Mouse (Mus musculus): ENCODE data around the gene Plppr2. TPM values are rescaled to one million over a fixed set of nuclear protein-coding genes. Genes with fewer than 3 reads are reported as not detected.
A peak's percentile ranks its signal among the peaks of the same experiment; 100 is the strongest.

The Plppr2 gene
- total and polyA plus RNA-seq, 3 experiments: 0.44 to 5.8 (median 5.3) TPM

- no peaks in the 10 kb centered on the region for H3K9me3 ChIP-seq (replicated peaks)
- TF ChIP-seq GATA1 (IDR thresholded peaks at IDR 0.05; ENCODE audit: borderline replicate concordance, low read length): no peak
- no peak for TF ChIP-seq GATA2 (IDR thresholded peaks at IDR 0.05; ENCODE audit: borderline replicate concordance, low read depth, low read length)
- no peaks in the 10 kb centered on the region for H3K27me3 ChIP-seq (ENCODE audit: insufficient read depth, low read length)
- H3K36me3 ChIP-seq (replicated peaks): peaks cover 45% of the 10 kb centered on the region
- H3K4me3 ChIP-seq (ENCODE audit: low read depth, low read length): no peak overlapping the region
- H3K4me1 ChIP-seq (ENCODE audit: insufficient read depth, low read depth, low read length): peaks cover 46% of the 10 kb centered on the region
- no peak for ATAC-seq (ENCODE audit: extremely low read depth, insufficient number of reproducible peaks, low FRiP score, poor library complexity, severe bottlenecking)
- no peak for DNase-seq (ENCODE audit: low spot score)
Observed at GRCm38 (mm10) chr9:21923490-21924098, 13.2 kb upstream of the Plppr2 start.

DNA sequence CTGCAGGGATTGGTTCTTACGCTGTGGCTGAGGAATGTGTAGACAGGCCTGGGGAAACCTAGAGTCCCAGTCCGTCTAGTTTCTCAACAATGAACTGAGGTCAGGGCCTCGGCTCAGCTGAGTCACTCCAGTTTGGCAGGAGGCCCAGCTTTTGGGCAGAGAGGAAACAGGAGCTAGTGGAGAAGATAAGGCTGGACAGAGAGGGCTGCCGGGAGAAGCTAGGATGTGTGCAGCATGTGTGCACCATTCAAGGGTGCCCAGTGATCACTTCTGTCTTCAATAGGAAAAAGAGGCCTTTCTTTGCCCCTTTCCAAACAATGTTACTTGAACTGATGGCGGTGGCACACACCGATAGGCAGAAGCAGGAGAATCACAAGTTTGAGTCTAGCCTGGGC lies 12.7 kb upstream of the Plppr2 start:
- ATAC-seq (ENCODE audit: extremely low read depth, insufficient number of reproducible peaks, low FRiP score, poor library complexity, severe bottlenecking) (peak; percentile 47), DNase-seq (ENCODE audit: low spot score) (peak; percentile 26)
- peaks cover 42% of the 10 kb centered on the region for H3K4me1 ChIP-seq (ENCODE audit: insufficient read depth, low read depth, low read length)
- H3K9me3 ChIP-seq (replicated peaks): no peaks in the 10 kb centered on the region
- H3K4me3 ChIP-seq (ENCODE audit: low read depth, low read length): no peak overlapping the region
- TF ChIP-seq GATA2 (IDR thresholded peaks at IDR 0.05; ENCODE audit: borderline replicate concordance, low read depth, low read length) (no peak), TAL1 (conservative IDR thresholded peaks at IDR 0.05; ENCODE audit: low read depth, low read length) (no peak), POLR2AphosphoS5 (IDR thresholded peaks at IDR 0.05; ENCODE audit: insufficient replicate concordance, low read depth, low read length) (no peak), GATA1 (IDR thresholded peaks at IDR 0.05; ENCODE audit: borderline replicate concordance, low read length) (no peak), CTCF (IDR thresholded peaks at IDR 0.05; ENCODE audit: low read depth, low read length) (no peak)
- no peaks in the 10 kb centered on the region for H3K27me3 ChIP-seq (ENCODE audit: insufficient read depth, low read length)
- H3K36me3 ChIP-seq (replicated peaks): peaks cover 45% of the 10 kb centered on the region

- ATAC-seq (ENCODE audit: extremely low read depth, insufficient number of reproducible peaks, low FRiP score, poor library complexity, severe bottlenecking) (no peak), DNase-seq (ENCODE audit: low spot score) (no peak)
- Histone ChIP-seq H3K9me3 (replicated peaks) (no peaks in the 10 kb centered on the region), H3K27me3 (ENCODE audit: insufficient read depth, low read length) (no peaks in the 10 kb centered on the region), H3K4me3 (ENCODE audit: low read depth, low read length) (no peak overlapping the region), H3K4me1 (ENCODE audit: insufficient read depth, low read depth, low read length) (peaks cover 42% of the 10 kb centered on the region), H3K36me3 (replicated peaks) (peaks cover 45% of the 10 kb centered on the region)
- TF ChIP-seq POLR2AphosphoS5 (IDR thresholded peaks at IDR 0.05; ENCODE audit: insufficient replicate concordance, low read depth, low read length) (no peak), TAL1 (conservative IDR thresholded peaks at IDR 0.05; ENCODE audit: low read depth, low read length) (no peak), CTCF (IDR thresholded peaks at IDR 0.05; ENCODE audit: low read depth, low read length) (no peak)
Observed at GRCm38 (mm10) chr9:21925034-21925433, 11.8 kb upstream of the Plppr2 start.

DNA sequence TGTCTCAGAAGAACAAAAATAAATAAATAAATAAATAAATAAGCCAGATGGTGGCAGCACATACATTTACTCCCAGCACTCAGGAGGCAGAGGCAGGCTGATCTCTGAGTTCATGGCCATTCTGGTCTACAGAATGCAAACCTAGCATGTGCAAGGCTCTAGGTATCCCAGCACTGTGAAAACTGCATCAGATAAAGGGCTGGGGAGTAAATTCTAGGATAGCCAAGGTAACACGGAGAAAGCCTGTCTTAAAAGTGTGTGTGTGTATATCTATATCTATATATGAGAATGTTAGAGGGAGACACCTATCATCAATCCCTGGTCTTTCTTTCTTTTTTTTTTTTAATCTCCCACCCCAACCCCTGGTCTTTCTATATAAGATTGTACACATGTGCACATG lies 11.3 kb upstream of the Plppr2 start:
- no peak for DNase-seq (ENCODE audit: low spot score)
- Histone ChIP-seq H3K36me3 (replicated peaks) (peaks cover 44% of the 10 kb centered on the region), H3K27me3 (ENCODE audit: insufficient read depth, low read length) (no peaks in the 10 kb centered on the region), H3K9me3 (replicated peaks) (no peaks in the 10 kb centered on the region), H3K4me1 (ENCODE audit: insufficient read depth, low read depth, low read length) (peaks cover 42% of the 10 kb centered on the region), H3K4me3 (ENCODE audit: low read depth, low read length) (no peak overlapping the region)
- ATAC-seq (ENCODE audit: extremely low read depth, insufficient number of reproducible peaks, low FRiP score, poor library complexity, severe bottlenecking): no peak
- TF ChIP-seq GATA2 (IDR thresholded peaks at IDR 0.05; ENCODE audit: borderline replicate concordance, low read depth, low read length): no peak
- TF ChIP-seq TAL1 (conservative IDR thresholded peaks at IDR 0.05; ENCODE audit: low read depth, low read length): no peak
- TF ChIP-seq GATA1 (IDR thresholded peaks at IDR 0.05; ENCODE audit: borderline replicate concordance, low read length): no peak
- TF ChIP-seq POLR2AphosphoS5 (IDR thresholded peaks at IDR 0.05; ENCODE audit: insufficient replicate concordance, low read depth, low read length): no peak
- no peak for TF ChIP-seq CTCF (IDR thresholded peaks at IDR 0.05; ENCODE audit: low read depth, low read length)

DNA sequence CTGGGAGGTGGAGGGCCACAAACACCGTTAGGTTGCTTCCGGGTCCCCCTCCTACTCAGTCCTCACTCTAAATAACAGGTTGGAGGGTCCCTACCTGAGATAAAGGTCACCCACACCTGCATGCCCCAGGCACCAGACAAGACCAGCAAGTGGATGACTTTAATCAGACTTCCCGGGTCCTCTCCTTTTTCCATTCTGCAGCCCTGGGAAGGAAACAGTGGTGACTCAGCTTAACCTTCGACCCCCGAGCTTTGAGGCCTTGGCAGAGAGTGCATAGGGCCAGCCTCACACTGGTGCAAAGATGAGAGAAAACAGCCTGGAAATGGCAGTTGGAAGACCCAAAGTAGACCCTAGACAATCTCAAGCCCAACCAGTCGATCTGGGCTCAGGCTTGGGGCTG lies 10.7 kb upstream of the Plppr2 start:
- H3K27me3 ChIP-seq (ENCODE audit: insufficient read depth, low read length): no peaks in the 10 kb centered on the region
- H3K4me1 ChIP-seq (ENCODE audit: insufficient read depth, low read depth, low read length): peaks cover 42% of the 10 kb centered on the region
- H3K9me3 ChIP-seq (replicated peaks): no peaks in the 10 kb centered on the region
- no peak overlapping the region; the same call in 1 of the 2 replicates for H3K4me3 ChIP-seq (ENCODE audit: low read depth, low read length)
- TF ChIP-seq GATA1 (IDR thresholded peaks at IDR 0.05; ENCODE audit: borderline replicate concordance, low read length) (no peak), CTCF (IDR thresholded peaks at IDR 0.05; ENCODE audit: low read depth, low read length) (no peak), TAL1 (conservative IDR thresholded peaks at IDR 0.05; ENCODE audit: low read depth, low read length) (no peak), GATA2 (IDR thresholded peaks at IDR 0.05; ENCODE audit: borderline replicate concordance, low read depth, low read length) (no peak), POLR2AphosphoS5 (IDR thresholded peaks at IDR 0.05; ENCODE audit: insufficient replicate concordance, low read depth, low read length) (no peak)
- ATAC-seq (ENCODE audit: extremely low read depth, insufficient number of reproducible peaks, low FRiP score, poor library complexity, severe bottlenecking): no peak
- H3K36me3 ChIP-seq (replicated peaks): peaks cover 38% of the 10 kb centered on the region
- no peak for DNase-seq (ENCODE audit: low spot score)

DNA sequence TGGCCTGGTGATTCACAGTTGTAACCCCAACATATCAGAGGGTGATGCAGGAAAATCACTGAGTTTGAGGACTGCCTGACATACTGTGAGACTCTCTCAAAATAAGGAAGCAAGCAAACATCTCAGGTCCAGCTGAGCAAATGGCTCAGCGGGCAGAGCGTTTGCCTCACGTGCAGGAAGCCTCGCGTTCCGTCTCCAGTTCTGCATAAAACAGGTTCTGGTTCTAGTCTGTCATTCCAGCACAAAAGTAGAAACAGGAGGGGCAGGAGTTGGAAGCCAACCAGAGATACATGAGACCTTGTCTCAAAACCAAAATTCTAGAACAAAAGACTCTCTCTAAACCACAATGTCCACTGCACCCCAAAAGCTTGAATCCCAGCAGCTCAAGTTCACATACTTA lies 10.0 kb upstream of the Plppr2 start:
- DNase-seq (ENCODE audit: low spot score) (no peak), ATAC-seq (ENCODE audit: extremely low read depth, insufficient number of reproducible peaks, low FRiP score, poor library complexity, severe bottlenecking) (no peak)
- TF ChIP-seq TAL1 (conservative IDR thresholded peaks at IDR 0.05; ENCODE audit: low read depth, low read length) (no peak), CTCF (IDR thresholded peaks at IDR 0.05; ENCODE audit: low read depth, low read length) (no peak), GATA2 (IDR thresholded peaks at IDR 0.05; ENCODE audit: borderline replicate concordance, low read depth, low read length) (no peak), POLR2AphosphoS5 (IDR thresholded peaks at IDR 0.05; ENCODE audit: insufficient replicate concordance, low read depth, low read length) (no peak), GATA1 (IDR thresholded peaks at IDR 0.05; ENCODE audit: borderline replicate concordance, low read length) (no peak)
- Histone ChIP-seq H3K36me3 (replicated peaks) (peaks cover 33% of the 10 kb centered on the region), H3K4me3 (ENCODE audit: low read depth, low read length) (peak overlapping the region; percentile 75), H3K4me1 (ENCODE audit: insufficient read depth, low read depth, low read length) (peaks cover 45% of the 10 kb centered on the region), H3K9me3 (replicated peaks) (no peaks in the 10 kb centered on the region), H3K27me3 (ENCODE audit: insufficient read depth, low read length) (no peaks in the 10 kb centered on the region)

All from G1E (cell line).